Mouse (Mus musculus) cerebellum, adult 2 months (tissue): Measurements from ENCODE around the gene Wdr73.

Experiments
- CTCF ChIP-seq: fragments of 200-500 bp; IDR thresholded peaks from 2 replicates; pipeline ENCODE4 v1.5.1; 2011; ENCODE audit warnings: low read depth, mild to moderate bottlenecking, control low read depth, low read length, moderate library complexity, borderline replicate concordance; ENCODE audit not compliant: insufficient read depth
- POLR2A ChIP-seq: fragments of 200-500 bp; IDR thresholded peaks from 2 replicates; pipeline ENCODE4 v1.6.1; 2011; ENCODE audit warnings: low read length, control low read depth, borderline replicate concordance; ENCODE audit not compliant: insufficient read depth

DNA sequence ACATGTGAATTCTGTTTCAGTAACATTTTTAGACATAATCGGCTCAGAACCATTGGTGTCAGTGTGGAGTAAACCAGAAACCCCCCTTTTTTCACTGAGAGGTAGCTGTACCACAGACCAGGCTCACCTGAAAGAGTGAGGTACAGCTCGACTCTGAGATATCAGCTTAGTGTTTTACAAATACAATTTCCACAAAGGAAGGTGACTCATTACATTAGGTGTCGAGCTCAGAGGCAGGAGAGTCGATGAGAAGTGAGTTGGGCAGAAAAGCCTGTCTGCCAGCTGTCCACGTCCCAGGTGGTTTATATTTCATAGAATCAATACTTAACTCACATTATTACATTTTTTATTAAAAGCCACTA lies 18.6 kb upstream of the Wdr73 start:
- TF ChIP-seq POLR2A (no peak), CTCF (no peak)
